Mouse (Mus musculus) central nervous system, embryonic 14 days (tissue): ENCODE results near the gene Nr2e3. TPM values are rescaled to one million over a fixed set of nuclear protein-coding genes. Genes with fewer than 3 reads are reported as not detected.

Experiments
- polyA plus RNA-seq: library from polyadenylated mRNA; depleted of rRNA; stranded (reverse); fragments of >200 nt; gene quantifications from 2 replicates; pipeline ENCODE4 v1.2.3, GENCODE M21; 2012; rRNA removed

Nr2e3 gene
- polyA plus RNA-seq = 0.20 TPM in 1 of 2 replicates, not detected in the other

GRCm38 (mm10) chr9:59960559-59960958 lies at the start of gene Nr2e3:
Gene Nr2e3 (minus strand): TSS chr9:59960659.

Other genes starting within 250 kb of the Nr2e3 start
- gene Senp8, start 209.9 kb downstream of the Nr2e3 start, polyA plus RNA-seq = 5.5 and 6.3 TPM in 2 replicates
- 19.1 and 20.6 TPM in 2 replicates for gene Myo9a, start 209.8 kb downstream of the Nr2e3 start, polyA plus RNA-seq